Mouse (Mus musculus): ENCODE results near the gene Catsper1. TPM values are rescaled to one million over a fixed set of nuclear protein-coding genes. Genes with fewer than 3 reads are reported as not detected.

Gene Catsper1
- polyA plus RNA-seq (2012; rRNA removed): not detected in 2 replicates

GRCm38 (mm10) chr19:5335441-5335840, at the start of gene Catsper1:
Gene Catsper1 (plus strand): TSS chr19:5335741.

GRCm38 (mm10) chr19:5294972-5295735, 40.4 kb upstream of the Catsper1 start, which contains the start of gene Sf3b2:
Gene Sf3b2 (minus strand): TSS chr19:5295455.

GRCm38 (mm10) chr19:5297903-5298800, 37.4 kb upstream of the Catsper1 start, which contains the start of gene Gal3st3:
Gene Gal3st3 (plus strand): TSS chr19:5298331.

DNA sequence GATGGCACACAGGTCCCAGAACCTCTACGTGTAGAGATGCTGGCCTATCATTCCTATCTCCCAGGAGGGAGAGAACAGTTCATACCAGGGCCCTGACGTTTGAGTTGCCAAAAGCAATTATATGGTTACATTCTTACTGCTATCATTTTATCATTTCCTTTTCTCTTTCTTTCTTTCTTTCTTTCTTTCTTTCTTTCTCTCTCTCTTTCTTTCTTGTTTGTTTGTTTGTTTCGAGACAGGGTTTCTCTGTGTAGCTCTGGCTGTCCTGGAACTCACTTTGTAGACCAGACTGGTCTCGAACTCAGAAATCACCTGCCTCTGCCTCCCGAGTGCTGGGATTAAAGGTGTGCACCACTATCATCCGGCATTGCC, 13.9 kb downstream of the Catsper1 start, which contains the start of gene Cst6:
Cst6 (minus strand) TSS at position 73 of the 372 bp plus-strand sequence.

DNA sequence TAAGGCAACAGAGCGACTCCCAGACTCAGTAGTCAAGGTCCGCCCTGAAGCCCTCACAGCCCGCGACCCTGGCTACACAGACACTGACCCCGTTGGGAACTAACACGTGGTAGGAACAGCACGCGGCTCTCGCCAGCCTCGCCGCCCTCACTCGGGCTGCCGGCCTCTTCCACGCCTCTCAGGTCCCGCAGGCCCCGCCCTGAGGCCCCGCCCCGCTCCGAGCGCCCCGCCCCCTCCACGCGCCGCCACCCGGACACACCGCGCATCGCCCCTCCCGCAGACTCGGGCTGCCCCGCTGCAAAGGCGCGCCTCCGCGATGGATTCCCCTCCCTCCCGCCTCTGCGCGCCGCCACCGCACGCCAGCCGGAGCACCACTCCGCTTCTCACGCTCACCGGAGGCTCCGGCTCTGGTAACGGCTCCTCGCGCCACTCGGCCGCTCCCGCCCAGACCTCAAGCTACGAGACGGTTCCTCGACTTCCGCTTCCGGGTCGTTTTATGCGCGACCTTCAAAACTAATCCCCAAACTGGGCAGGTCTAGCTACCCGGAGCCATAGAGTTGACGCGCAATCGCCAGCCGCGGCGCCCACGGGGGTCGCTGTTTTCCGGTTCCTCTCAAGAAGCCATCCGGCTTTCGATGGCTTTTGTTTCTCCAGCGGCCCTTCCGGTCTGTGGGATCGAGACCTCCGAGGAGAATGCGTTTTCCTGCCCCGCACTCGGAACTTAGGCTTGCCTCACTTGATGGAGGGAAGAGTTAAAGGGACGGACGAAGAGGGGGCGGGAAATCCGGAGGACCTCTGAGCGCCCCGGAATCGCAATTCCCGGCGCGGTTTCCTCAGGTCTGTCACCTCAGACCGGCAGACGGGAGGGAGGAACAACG, 30.9 kb downstream of the Catsper1 start, which contains the start of gene Eif1ad:
Eif1ad (plus strand) TSS at position 567 of the 878 bp plus-strand sequence.

DNA sequence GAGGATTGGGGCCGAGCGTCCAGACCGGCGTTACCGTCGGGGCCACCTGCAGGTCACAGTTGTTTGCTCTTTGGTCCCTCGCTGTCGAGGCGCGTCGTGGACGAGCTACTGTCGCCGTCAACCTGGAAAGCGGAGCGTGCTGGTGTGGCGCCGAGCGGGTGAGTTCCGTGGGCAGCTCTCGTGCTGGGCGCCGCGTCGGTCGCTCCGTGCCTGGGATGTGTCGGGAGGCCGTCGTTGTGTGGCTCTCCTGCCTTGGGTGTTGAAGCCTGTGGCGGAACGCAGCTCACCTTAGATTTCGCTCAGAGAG, 31.5 kb downstream of the Catsper1 start, which contains the start of gene Banf1:
Banf1 (minus strand) TSS at position 116 of the 307 bp plus-strand sequence.

GRCm38 (mm10) chr19:5388588-5389242, 53.2 kb downstream of the Catsper1 start, which contains the start of gene Sart1:
Gene Sart1 (minus strand): TSS chr19:5388703.

Other genes starting within 250 kb of the Catsper1 start
- gene Yif1a, start 247.2 kb upstream of the Catsper1 start, polyA plus RNA-seq (2012; rRNA removed): 29.3 and 37.2 TPM in 2 replicates
- gene Cnih2, start 237.2 kb upstream of the Catsper1 start, polyA plus RNA-seq (2012; rRNA removed): 0.61 and 0.62 TPM in 2 replicates
- gene Rab1b, start 228.7 kb upstream of the Catsper1 start, polyA plus RNA-seq (2012; rRNA removed): 44.3 and 53.0 TPM in 2 replicates
- gene Klc2, start 217.2 kb upstream of the Catsper1 start, polyA plus RNA-seq (2012; rRNA removed): 2.6 and 2.8 TPM in 2 replicates
- gene Pacs1, start 62.6 kb upstream of the Catsper1 start, polyA plus RNA-seq (2012; rRNA removed): 8.0 and 8.3 TPM in 2 replicates
- 56.0 and 58.5 TPM in 2 replicates for gene Sf3b2, start 40.3 kb upstream of the Catsper1 start, polyA plus RNA-seq (2012; rRNA removed)
- 0.03 and 0.08 TPM in 2 replicates for gene Gal3st3, start 37.4 kb upstream of the Catsper1 start, polyA plus RNA-seq (2012; rRNA removed)
- 0.11 and 0.12 TPM in 2 replicates for gene Cst6, start 13.8 kb downstream of the Catsper1 start, polyA plus RNA-seq (2012; rRNA removed)
- gene Eif1ad, start 31.0 kb downstream of the Catsper1 start, polyA plus RNA-seq (2012; rRNA removed): 21.5 and 23.3 TPM in 2 replicates
- gene Banf1, start 31.4 kb downstream of the Catsper1 start, polyA plus RNA-seq (2012; rRNA removed): 133 and 148 TPM in 2 replicates
- 23.3 and 24.9 TPM in 2 replicates for gene Sart1, start 53.0 kb downstream of the Catsper1 start, polyA plus RNA-seq (2012; rRNA removed)
- 0.01 and 0.09 TPM in 2 replicates for gene Tsga10ip, start 66.8 kb downstream of the Catsper1 start, polyA plus RNA-seq (2012; rRNA removed)
- gene Drap1, start 89.2 kb downstream of the Catsper1 start, polyA plus RNA-seq (2012; rRNA removed): 68.6 and 80.7 TPM in 2 replicates
- 13.6 and 16.4 TPM in 2 replicates for gene AI837181, start 89.4 kb downstream of the Catsper1 start, polyA plus RNA-seq (2012; rRNA removed)
- 0.01 TPM in 1 of 2 replicates, not detected in the other for gene Fosl1, start 111.8 kb downstream of the Catsper1 start, polyA plus RNA-seq (2012; rRNA removed)
- 1.2 and 1.4 TPM in 2 replicates for gene Ccdc85b, start 122.2 kb downstream of the Catsper1 start, polyA plus RNA-seq (2012; rRNA removed)
- 23.0 and 23.8 TPM in 2 replicates for gene Fibp, start 124.9 kb downstream of the Catsper1 start, polyA plus RNA-seq (2012; rRNA removed)
- gene Ctsw, start 132.8 kb downstream of the Catsper1 start, polyA plus RNA-seq (2012; rRNA removed): 0.06 and 0.07 TPM in 2 replicates
- gene Efemp2, start 138.2 kb downstream of the Catsper1 start, polyA plus RNA-seq (2012; rRNA removed): 10.5 and 10.6 TPM in 2 replicates
- gene Mus81, start 152.7 kb downstream of the Catsper1 start, polyA plus RNA-seq (2012; rRNA removed): 11.9 and 12.6 TPM in 2 replicates
- gene Cfl1, start 154.7 kb downstream of the Catsper1 start, polyA plus RNA-seq (2012; rRNA removed): 433 and 538 TPM in 2 replicates
- 0.45 and 0.81 TPM in 2 replicates for gene 1700020D05Rik, start 168.0 kb downstream of the Catsper1 start, polyA plus RNA-seq (2012; rRNA removed)
- 6.9 and 8.5 TPM in 2 replicates for gene Snx32, start 174.8 kb downstream of the Catsper1 start, polyA plus RNA-seq (2012; rRNA removed)
- gene Ovol1, start 224.9 kb downstream of the Catsper1 start, polyA plus RNA-seq (2012; rRNA removed): 0.02 TPM in 1 of 2 replicates, not detected in the other
- gene Ap5b1, start 232.3 kb downstream of the Catsper1 start, polyA plus RNA-seq (2012; rRNA removed): 0.88 and 1.3 TPM in 2 replicates

All from liver, embryonic 14 days (tissue).